Mouse (Mus musculus) ES-Bruce4 (cell line): ENCODE data around the gene Grip2. TPM values are rescaled to one million over a fixed set of nuclear protein-coding genes. Genes with fewer than 3 reads are reported as not detected.

Experiments
- H3K27ac ChIP-seq: 2 replicates; pipeline ENCODE4 v1.5.1; 2012; ENCODE audit warnings: low read length, inconsistent platforms; ENCODE audit not compliant: insufficient read depth
- H3K27me3 ChIP-seq: 2 replicates; pipeline ENCODE4 v1.6.1; 2012; ENCODE audit warnings: mild to moderate bottlenecking, low read length, inconsistent platforms; ENCODE audit not compliant: control insufficient read depth, poor library complexity, insufficient read depth, severe bottlenecking
- H3K36me3 ChIP-seq: 2 replicates; pipeline ENCODE4 v1.6.1; 2012; ENCODE audit warnings: inconsistent platforms, mild to moderate bottlenecking, low read length, moderate library complexity; ENCODE audit not compliant: control insufficient read depth, poor library complexity, insufficient read depth, severe bottlenecking
- H3K4me1 ChIP-seq: one replicate; pipeline ENCODE4 v1.8.1; 2011; ENCODE audit warnings: low read length; ENCODE audit not compliant: control insufficient read depth, insufficient read depth
- H3K4me3 ChIP-seq: 2 replicates; pipeline ENCODE4 v1.5.1; 2011; ENCODE audit warnings: low read depth, mild to moderate bottlenecking, low read length
- H3K9ac ChIP-seq: 2 replicates; pipeline ENCODE4 v1.6.1; 2012; ENCODE audit warnings: low read depth, mild to moderate bottlenecking, inconsistent platforms; ENCODE audit not compliant: poor library complexity, severe bottlenecking
- H3K9me3 ChIP-seq: replicated peaks from 2 replicates; pipeline ENCODE4 v1.6.1; 2012; ENCODE audit warnings: mild to moderate bottlenecking, low read length, inconsistent platforms; ENCODE audit not compliant: control insufficient read depth, poor library complexity, insufficient read depth, severe bottlenecking
- CTCF ChIP-seq: IDR thresholded peaks from one replicate; pipeline ENCODE4 v1.8.1; 2011; ENCODE audit warnings: low read depth, low read length
- EP300 ChIP-seq: IDR thresholded peaks from 2 replicates; pipeline ENCODE4 v1.6.1; 2011; ENCODE audit warnings: low read depth, low read length; ENCODE audit not compliant: insufficient read depth
- POLR2A ChIP-seq: IDR thresholded peaks from one replicate; pipeline ENCODE4 v1.8.1; 2011; ENCODE audit warnings: low read length; ENCODE audit not compliant: insufficient read depth
- polyA plus RNA-seq: library from polyadenylated mRNA; stranded (reverse); fragments of >200 nt; gene quantifications from 2 replicates; pipeline ENCODE4 v1.2.4, GENCODE M21; 2011; ENCODE audit warnings: low read depth; ENCODE audit not compliant: missing spikeins, insufficient read depth, insufficient read length

The Grip2 gene
- polyA plus RNA-seq, 1 experiment: 0.46 TPM

DNA sequence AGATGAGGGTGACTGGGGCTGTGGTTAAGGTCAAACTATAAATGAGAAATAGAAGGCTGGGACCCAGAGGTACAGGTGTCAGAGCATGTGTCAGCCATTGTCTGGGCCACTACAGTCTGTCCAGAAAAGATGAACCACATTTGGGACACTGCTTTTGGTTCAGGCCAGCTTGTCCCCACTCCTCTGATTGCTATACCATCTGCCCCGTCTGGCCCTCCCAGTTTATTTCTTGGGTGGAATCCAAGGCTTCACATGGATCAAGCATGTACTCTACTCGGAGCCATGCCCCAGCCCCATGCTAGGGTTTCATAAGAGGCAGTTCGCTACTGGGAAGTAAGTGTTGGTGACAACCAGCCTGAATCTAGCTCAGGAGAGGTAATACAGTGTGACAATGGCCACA is 81.8 kb downstream of the Grip2 start:
- Histone ChIP-seq H3K4me1 (no peaks in the 10 kb centered on the region), H3K9ac (no peak overlapping the region), H3K36me3 (peaks cover 45% of the 10 kb centered on the region), H3K27me3 (no peaks in the 10 kb centered on the region), H3K9me3 (no peaks in the 10 kb centered on the region), H3K27ac (no peak overlapping the region), H3K4me3 (no peak overlapping the region)
- no peak for TF ChIP-seq POLR2A
- no peak for TF ChIP-seq EP300
- TF ChIP-seq CTCF: no peak

DNA sequence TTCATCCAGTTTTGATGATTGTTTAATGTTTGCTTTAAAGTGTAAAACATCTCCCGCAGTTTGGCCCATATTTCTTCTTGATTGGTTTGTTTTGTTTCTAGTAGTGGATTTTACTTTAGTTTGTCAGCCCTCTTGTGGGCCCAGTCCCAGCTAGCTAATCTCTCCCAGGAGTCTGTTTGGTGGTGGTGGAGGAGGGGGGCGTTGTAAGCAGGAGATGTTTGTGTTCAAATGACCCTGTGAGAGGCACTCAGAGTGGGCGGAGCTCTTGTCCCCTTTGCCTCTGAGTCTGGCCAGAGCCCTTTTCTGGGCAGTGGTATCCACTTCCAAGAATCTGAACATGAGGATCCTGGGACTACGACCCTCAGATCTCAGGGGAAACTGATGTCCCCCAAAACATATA is 83.2 kb downstream of the Grip2 start:
- H3K4me3 ChIP-seq: no peak overlapping the region
- H3K36me3 ChIP-seq: peaks cover 38% of the 10 kb centered on the region
- H3K9ac ChIP-seq: no peak overlapping the region
- no peaks in the 10 kb centered on the region for H3K27me3 ChIP-seq
- H3K9me3 ChIP-seq: no peaks in the 10 kb centered on the region
- TF ChIP-seq EP300: no peak
- no peak for TF ChIP-seq POLR2A
- no peak for TF ChIP-seq CTCF
- H3K4me1 ChIP-seq: no peaks in the 10 kb centered on the region
- no peak overlapping the region for H3K27ac ChIP-seq

DNA sequence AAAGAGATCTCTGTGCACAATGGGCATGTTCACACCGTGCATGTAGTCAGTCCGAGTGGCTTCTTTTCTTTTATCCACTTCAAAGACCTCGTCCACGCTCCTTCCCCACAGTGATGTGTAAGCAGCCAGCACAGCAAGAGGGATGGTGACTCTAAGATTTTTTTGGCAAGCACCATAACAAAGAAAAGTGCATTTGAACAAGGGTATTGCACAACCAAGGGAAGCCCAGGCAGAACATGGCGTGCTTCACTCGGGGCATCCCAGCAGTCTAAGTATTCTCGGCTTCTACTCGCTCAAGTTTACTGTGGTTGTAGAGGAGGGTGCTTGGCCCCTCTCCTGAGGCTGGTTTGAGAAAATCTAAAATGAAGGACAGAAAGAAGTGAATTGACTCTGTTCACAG is 84.1 kb downstream of the Grip2 start:
- Histone ChIP-seq H3K27me3 (no peaks in the 10 kb centered on the region), H3K4me1 (no peaks in the 10 kb centered on the region), H3K36me3 (peaks cover 31% of the 10 kb centered on the region), H3K9me3 (no peaks in the 10 kb centered on the region), H3K27ac (no peak overlapping the region), H3K9ac (no peak overlapping the region), H3K4me3 (no peak overlapping the region)
- TF ChIP-seq POLR2A (no peak), CTCF (no peak), EP300 (no peak)

DNA sequence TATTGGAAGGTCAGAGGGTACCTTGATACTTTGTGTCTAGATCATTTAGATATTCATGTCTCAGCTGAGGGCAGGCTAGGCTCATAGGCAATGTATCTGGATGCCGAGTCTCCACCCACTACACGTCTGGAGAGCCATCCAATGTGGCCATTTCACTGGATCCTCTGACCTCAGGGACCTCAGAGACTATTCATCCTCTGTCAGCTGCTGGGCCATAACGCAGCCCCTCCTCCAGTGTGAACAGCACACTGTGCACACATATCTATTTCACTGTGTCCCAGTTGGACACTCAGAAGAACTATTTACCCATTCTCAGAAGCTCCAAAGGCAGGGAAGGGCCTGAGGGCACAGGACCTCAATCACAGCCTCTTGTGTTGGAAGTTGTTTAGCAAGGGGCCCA is 84.6 kb downstream of the Grip2 start:
- H3K27me3 ChIP-seq: no peaks in the 10 kb centered on the region
- no peak overlapping the region for H3K9ac ChIP-seq
- peaks cover 32% of the 10 kb centered on the region for H3K36me3 ChIP-seq
- no peak overlapping the region for H3K27ac ChIP-seq
- H3K4me1 ChIP-seq: no peaks in the 10 kb centered on the region
- no peaks in the 10 kb centered on the region for H3K9me3 ChIP-seq
- TF ChIP-seq EP300 (no peak), CTCF (no peak), POLR2A (no peak)
- no peak overlapping the region for H3K4me3 ChIP-seq

DNA sequence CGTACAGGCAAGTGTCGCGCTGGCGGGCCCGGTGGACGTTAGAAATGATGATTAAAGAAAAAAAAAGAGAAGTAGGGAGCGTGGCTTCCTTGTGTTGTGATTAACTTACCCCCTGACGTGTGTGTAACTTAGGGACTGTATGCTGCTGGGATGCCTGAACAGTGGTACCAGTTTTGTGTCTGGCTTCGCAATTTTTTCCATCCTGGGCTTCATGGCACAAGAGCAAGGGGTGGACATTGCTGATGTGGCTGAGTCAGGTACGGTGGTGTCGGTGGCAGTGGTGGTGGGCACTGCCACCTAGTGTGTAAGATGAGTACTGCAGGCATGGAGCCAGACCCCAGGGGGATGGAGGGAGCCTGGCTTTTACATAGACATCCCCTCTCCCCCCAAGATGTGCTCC is 86.0 kb downstream of the Grip2 start:
- TF ChIP-seq CTCF (peak; percentile 91), EP300 (no peak), POLR2A (no peak)
- no peaks in the 10 kb centered on the region for H3K4me1 ChIP-seq

DNA sequence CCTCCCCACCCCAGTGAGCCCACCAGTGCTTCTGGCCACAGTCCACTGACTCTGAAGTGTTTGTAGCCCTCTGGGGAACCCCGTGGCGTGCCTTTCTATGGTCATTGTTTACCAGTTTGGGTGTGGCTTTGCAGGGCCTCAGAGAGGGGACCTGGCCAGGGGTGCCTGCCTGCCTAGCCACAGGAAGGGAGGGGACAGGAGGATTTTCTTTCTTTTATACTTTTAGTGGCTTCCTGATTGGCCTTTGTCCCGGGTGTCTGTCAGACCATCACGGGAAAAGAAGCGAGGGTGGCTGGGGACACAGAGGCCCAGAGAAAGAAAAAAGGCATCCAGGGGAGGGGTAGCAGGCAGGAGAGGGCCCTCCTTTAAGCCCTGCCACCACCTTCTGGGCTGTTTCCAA is 89.0 kb downstream of the Grip2 start:
- 0 out of 2 replicates have a peak overlapping the region, but pooled peaks have one; percentile 1 for H3K27ac ChIP-seq
- no peaks in the 10 kb centered on the region for H3K4me1 ChIP-seq
- H3K27me3 ChIP-seq: no peaks in the 10 kb centered on the region
- H3K36me3 ChIP-seq: peaks cover 44% of the 10 kb centered on the region
- H3K9me3 ChIP-seq: no peaks in the 10 kb centered on the region
- TF ChIP-seq CTCF (no peak), EP300 (no peak), POLR2A (no peak)
- H3K9ac ChIP-seq: no peak overlapping the region
- H3K4me3 ChIP-seq: no peak overlapping the region

More for the DNA sequence above, 86.0 kb downstream of the Grip2 start:
- Histone ChIP-seq H3K9ac (no peak overlapping the region), H3K9me3 (no peaks in the 10 kb centered on the region), H3K27me3 (no peaks in the 10 kb centered on the region), H3K36me3 (peaks cover 29% of the 10 kb centered on the region), H3K4me3 (no peak overlapping the region), H3K27ac (no peak overlapping the region)

DNA sequence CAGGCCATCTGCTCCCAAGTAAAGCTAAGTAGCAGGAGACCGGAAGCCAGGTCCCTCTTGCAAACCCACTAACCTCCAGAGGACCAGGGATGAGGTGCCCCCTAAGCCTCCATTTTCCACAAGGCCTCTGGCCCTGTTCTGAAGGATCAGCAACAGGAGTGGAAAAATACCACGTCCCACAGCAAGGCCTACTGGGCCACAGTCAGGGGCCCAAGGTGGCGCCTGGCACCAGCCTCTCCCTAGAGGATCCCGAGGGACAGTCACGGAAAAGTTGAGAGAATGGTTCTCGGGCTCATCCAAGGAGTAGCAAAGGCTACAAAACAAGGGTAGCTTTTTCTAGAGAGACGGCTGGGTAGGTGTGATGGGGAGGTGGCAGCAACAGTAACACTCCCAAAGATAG is 89.6 kb downstream of the Grip2 start:
- TF ChIP-seq EP300 (no peak), POLR2A (no peak), CTCF (no peak)
- peaks cover 48% of the 10 kb centered on the region for H3K36me3 ChIP-seq

More for the DNA sequence above, 89.6 kb downstream of the Grip2 start:
- Histone ChIP-seq H3K4me3 (no peak overlapping the region), H3K27me3 (no peaks in the 10 kb centered on the region), H3K27ac (peak overlapping the region; percentile 8; the same call in 1 of the 2 replicates), H3K9me3 (no peaks in the 10 kb centered on the region), H3K4me1 (no peaks in the 10 kb centered on the region), H3K9ac (no peak overlapping the region)
